Mouse (Mus musculus) liver, embryonic 14.5 days (tissue): ENCODE results near the gene Ptn.

Experiments used
- CTCF ChIP-seq: IDR thresholded peaks from 2 replicates; pipeline ENCODE4 v1.5.1; 2016; ENCODE audit warnings: antibody characterized with exemption, low read depth, control low read depth
- EP300 ChIP-seq: IDR thresholded peaks from 2 replicates; pipeline ENCODE4 v1.6.1; 2016; ENCODE audit warnings: antibody characterized with exemption, low read depth

GRCm38 (mm10) chr6:36834695-36835265 is 24.8 kb upstream of the Ptn start:
- no peak for TF ChIP-seq CTCF
- no peak for TF ChIP-seq EP300
